Mouse (Mus musculus) liver (tissue): ENCODE results near the gene Mymx.

Experiments
- DNase-seq: peaks from one replicate; pipeline ENCODE4 v3.0.0-alpha.2; 2020; ENCODE audit warnings: mixed read lengths

Mymx gene

DNA sequence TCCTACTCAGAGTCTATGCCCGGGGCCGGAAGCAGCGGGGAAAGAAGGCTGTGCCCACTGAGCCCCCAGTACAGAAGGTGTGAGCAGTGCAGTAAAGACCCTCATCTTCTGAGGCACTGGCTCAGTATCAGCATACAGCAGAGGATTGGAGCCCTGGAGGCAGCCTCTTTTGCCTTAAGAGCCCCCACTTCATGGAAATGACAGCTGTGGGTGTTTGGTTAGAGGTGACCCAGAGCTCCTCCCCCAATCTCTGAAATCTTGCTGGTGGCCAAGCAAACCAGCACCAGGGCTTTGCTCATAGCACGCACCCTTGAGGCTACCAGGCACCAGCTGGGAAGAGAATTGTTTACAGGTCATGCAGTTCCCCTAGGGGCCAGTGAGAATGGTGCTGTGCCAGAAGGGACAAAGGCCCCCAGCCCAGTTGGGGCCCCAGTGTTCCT lies 34.7 kb downstream of the Mymx start:
- DNase-seq = peak; percentile 42

DNA sequence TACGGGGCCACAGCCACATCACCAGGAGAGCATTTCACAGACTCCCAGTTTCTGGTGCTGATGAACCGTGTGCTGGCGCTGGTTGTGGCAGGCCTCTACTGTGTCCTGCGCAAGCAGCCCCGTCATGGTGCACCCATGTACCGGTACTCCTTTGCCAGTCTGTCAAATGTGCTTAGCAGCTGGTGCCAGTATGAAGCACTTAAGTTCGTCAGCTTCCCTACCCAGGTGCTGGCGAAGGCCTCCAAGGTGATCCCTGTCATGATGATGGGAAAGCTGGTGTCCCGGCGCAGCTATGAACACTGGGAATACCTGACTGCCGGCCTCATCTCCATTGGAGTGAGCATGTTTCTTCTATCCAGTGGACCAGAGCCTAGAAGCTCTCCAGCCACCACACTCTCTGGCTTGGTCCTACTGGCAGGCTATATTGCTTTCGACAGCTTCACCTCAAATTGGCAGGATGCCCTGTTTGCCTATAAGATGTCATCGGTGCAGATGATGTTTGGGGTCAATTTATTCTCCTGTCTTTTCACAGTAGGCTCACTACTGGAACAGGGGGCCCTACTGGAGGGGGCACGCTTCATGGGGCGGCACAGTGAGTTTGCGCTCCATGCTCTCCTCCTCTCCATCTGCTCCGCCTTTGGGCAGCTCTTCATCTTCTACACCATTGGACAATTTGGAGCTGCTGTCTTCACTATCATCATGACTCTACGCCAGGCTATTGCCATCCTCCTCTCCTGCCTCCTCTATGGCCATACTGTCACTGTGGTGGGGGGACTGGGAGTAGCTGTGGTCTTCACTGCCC lies 35.3 kb downstream of the Mymx start:
- no peak for DNase-seq

DNA sequence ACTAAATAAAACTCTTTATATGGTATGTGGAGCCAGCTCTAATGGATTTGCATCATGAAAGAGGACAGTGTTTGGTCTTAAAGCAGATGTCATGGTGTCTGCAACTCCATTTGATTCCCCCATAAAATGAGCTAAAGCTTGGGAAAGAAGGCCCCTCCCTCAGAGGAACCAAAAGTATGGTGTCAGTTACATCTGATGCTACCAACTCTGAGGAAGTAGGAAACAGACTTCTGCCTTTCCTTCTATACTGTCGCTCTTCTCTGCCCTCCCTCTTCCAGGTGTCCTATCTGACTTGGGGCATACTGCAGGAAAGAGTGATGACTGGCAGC lies 35.9 kb downstream of the Mymx start:
- DNase-seq = no peak

DNA sequence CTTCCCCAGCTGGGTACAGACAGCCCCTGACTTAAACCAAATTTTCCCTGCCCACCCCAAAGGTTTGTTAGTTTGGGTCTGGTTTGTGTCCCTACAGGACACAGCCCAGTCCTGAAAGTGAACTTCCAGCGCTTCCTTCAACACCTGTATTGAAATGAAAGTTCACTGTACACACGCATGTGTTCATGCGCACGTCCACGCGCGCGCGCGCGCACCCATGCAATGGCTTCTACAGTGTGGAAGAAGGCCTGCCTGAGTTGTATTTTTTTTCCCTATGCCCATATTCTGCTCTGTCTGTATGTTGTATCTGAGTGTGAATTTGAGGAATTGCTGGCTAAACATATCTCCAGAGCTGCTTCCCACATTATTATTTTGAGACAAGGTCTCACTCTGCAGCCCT lies 36.8 kb downstream of the Mymx start:
- DNase-seq = no peak

DNA sequence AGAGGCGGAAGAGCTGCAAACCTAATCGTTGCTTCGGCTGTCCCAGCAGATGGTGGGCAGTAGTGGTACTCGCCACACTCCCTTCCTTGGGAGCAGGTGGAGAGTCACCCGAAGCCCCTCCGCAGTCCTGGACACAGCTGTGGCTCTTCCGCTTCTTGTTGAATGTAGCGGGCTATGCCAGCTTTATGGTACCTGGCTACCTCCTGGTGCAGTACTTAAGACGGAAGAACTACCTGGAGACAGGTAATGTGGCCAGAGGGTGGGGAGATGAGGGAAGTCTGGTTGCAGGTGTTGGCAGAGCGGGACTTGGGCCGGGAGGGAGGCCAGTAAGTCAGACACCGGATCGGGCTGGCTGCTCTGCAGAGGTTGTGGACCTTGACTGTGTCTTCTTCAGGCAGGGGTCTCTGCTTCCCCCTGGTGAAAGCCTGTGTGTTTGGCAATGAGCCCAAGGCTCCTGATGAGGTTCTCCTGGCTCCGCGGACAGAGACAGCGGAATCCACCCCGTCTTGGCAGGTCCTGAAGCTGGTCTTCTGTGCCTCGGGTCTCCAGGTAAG lies 37.3 kb downstream of the Mymx start:
- no peak for DNase-seq

DNA sequence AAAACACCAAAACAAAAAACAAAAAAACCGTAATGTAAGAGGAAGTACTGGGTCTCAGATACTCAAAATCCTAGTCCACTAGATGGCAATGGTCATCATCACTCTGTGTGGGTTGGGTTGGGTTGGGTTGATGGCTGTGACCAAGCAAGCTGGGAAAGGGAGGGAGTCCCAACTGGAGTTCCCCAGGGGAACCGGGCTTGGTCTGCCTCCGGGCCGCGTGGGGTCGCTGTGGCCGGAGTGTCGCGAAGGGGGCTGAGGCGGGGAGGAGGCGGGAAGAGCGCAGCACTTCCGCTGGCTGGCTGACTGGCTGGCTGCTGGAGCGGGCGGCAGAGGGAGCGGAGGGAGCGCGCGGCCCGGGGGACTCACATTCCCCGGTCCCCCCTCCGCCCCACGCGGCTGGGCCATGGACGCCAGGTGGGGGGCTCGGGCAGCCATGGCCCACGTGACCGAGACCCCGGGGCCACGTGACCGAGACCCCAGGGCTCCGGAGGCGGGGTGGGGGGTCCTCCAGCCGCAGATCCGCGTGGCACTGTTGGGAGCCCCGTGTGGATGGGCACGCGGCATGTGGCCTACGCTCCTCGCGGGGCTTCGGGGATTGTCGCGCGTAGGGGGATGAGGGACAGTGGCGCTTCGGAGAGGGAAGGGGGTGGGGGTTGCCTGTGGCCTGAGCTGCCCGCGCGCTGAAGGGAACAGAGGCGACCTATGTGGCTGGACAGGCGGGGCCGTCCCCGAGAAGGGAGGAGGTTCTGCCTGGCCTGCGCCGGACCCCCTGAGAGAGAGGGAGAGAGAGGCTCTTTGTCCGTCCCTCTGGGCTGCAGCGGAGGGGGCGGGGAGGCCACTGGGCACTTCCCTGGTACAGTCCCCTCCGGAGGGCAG lies 38.0 kb downstream of the Mymx start, which contains the start of gene Slc35b2:
TSS of gene Slc35b2 (plus strand) at position 220 of the 876 bp plus-strand sequence.
- peak; percentile 88 for DNase-seq

DNA sequence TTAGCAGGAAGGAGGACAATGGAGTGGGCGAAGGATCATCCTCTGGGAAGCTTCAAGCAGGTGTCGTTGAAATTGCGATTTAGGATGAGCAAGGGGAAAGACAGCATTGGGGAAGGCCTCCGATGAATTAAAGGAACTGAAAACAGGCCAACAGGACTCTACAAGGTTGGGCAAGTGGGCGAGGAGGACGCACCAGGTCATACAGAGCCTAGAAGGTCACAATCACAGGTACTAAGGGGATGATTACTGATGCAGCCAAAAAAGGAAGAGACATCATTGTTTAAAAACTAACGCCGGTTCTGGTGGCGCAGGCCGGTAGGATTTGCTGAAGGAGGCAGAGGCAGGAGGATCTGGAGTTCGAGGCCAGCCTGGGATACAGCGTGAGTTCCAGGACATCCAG lies 38.7 kb downstream of the Mymx start:
- no peak for DNase-seq

DNA sequence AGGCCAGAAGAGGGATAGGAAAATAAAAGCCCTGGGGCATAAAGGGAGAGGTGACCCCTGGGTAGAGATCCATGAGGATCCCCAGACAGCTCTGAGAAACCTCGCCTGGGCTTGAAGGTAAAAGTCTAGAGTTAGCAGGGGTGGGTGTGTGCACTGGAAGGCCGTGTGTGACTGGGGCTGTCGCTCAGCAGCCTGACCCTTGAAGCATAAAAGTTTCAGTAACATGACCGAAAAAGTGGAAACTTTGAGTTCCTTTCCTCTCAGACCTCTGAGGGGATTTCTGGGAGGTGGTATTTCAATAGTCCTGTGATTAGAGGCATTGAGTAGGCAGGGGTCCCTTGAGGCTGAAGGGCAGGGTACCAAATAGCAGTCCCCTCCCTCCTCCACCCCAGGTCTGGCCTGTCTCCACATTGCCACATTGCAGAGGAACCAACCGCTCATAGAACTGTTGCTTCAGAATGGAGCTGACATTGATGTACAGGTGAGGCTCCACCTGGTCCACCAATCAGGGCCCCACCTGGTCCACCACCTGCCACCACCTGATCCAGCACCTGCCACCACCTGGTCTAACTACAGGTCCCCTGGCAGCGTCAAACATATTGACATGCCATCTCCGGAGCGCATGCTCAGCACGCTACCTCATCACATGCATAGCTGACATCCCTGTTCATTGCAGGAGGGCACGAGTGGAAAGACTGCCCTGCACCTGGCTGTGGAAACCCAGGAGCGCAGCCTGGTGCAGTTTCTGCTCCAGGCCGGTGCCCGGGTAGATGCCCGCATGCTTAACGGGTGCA lies 42.0 kb downstream of the Mymx start:
- no peak for DNase-seq

DNA sequence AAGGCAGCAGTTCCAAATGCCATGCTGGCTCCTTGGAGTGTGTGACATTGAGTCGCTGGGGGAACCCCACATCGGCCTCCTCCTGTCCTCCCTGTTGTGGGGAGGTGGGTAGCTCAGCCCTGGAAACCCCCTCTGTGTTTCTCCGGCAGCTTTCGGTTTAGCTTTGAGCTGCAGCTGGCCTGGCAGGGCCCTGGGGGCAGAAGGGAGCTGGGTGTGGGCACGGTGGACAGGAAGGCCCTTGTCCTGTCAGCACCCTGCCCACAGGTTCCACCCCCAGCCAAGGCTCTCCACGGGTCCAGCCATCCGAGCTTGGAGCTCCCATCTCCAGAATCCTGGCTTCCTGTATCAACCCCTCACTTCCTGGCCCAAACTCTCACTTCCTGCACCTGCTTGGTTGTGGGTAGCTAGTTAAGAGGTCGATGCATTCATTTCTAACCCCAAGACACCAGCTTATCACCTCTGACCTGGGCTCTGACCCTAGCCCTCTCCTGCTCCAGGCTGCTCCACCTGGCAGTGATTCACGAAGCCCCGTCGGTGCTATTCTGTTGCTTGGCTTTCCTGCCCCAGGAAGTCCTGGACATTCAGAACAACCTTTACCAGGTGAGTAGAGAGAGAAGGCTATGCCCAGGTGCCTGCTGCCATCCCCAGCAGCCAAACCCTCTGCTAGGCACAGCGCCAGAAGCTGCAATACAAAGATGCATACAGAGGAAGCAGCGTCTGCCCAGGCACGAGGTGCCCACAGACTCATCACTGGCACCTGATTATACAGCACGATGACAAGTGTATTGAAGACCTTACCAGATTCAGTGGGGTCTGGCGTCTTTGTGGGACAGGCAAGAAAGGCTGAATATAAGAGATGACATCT lies 43.7 kb downstream of the Mymx start:
- no peak for DNase-seq

DNA sequence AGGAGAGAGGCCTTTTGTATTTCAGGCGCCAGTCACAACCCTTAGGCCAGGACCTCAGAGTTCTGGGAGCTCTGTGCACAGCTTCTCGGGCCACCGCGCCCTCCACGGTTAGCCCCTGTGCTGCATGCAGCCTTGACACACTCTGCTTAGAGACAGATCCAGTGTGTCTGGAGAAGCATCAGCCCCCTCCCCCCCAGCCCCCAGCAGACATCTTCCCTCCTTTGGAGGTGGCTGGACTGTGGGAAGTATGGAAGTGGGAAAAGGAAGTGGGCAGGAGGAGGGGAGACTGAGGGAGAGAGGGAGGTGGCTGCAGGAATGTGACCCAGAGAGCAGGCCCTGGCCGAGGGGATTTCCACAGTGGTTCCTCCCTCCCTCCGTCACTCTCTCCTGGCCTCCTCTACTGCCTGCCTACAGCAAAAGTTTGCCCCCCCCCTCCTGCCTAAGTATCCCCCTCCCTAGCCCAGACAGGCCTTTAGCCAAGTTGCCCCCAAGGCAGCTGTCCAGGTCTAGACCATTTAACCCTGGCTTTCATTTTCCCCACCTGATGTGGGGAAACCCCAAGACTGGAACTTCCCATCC lies 44.6 kb downstream of the Mymx start:
- no peak for DNase-seq

DNA sequence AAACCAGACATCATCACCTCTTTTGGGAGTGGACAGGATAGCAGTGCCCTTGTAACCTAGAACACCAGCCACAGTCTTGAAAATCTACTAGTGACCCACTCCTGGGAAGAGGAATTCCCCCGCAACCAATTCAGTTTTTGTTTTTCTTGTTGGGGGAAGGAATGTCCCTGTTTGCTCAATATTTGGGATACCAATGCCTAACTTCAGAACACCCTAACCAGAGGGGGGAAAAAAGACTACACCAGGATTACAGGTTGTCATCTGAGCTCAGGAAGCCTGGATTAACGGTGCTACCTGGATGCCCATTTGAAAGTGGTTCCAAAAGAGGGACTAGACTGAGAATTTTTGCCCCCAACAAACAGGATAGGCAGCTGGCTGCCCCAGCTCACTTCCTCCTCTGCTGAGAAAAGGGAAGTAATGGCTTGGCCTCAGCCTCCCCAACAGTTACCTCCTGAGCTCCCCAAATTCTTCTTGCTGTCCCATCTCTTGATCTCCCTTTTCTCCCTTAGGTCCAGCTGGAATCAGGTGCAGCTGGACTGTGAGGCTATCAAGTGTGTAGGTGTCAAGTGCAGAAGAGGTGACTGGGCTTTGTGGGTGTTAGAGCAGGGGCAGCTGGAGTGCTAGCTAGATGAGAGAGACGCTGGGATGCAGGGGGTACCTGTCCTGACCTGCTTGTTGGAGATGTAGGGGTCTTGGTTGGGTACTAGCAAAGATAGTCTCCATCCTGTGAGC lies 45.2 kb downstream of the Mymx start:
- DNase-seq = no peak

DNA sequence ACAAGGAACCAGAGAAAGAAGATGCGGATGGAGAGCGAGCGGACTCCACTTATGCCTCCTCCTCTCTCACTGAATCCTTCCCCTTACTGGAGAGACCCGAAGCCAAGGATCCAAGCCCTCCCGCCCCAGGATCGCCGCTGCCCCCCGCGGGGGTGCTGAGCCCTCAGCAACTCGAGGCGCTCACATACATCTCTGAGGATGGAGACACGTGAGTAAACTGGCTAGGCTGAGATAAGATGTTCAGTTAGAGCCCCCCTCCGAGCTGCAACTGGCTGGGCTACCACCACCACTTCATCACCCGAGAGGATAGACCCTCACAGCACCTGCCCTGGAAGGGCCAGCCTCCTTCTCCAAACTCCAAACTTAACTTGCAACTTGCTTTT lies 45.8 kb downstream of the Mymx start:
- no peak for DNase-seq

DNA sequence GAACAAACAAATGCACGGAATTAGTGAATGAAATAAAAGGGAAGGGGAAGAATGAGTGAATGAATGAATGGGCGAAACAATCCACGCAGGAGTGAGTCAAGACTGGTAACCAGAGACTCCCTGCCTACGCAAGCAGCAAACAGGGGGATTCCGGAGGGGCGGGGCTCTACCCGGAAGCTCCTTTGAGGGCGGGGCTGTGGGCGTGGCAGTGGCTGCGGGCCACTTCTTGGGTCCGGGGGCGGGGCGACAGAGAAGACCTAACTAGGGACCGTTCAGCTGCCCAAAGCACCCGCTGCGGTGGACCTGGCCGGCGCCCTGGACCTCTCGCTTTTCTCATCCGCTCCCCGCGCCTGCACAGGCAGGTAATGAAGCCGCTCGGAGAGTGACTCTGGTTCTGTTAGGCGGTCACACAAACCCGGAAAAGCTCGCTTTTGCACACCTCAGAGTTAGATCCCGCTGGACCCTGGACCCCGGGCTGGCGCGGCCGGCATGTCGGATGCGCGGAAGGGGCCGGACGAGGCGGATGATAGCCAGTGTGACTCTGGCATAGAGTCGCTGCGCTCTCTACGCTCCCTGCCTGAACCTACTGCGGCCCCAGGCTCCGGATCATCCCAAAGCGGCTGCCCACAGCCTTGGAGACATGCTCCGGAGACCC lies 46.3 kb downstream of the Mymx start, which contains the start of gene Nfkbie:
TSS of gene Nfkbie (plus strand) at position 252 of the 655 bp plus-strand sequence.
- DNase-seq = peak; percentile 96

DNA sequence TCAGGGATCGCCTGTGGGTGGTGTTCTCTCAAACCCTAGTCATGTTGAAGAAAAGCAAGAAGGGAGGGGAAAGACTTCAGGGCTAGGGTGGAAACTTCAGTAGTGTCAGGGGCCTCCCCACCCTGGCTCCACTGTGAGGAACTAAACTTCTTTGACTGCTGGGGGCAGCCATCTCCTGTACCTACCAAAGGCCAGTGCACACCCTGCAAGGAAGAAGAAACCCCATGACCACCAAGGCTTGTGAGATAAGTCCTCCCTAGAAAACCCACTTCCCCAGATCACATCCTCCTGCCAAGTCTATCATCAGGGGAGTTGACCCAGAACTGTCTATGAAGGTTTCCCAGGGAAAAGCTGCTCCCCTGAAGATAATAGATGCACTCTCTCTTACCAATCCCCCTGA lies 47.5 kb downstream of the Mymx start:
- DNase-seq = no peak

DNA sequence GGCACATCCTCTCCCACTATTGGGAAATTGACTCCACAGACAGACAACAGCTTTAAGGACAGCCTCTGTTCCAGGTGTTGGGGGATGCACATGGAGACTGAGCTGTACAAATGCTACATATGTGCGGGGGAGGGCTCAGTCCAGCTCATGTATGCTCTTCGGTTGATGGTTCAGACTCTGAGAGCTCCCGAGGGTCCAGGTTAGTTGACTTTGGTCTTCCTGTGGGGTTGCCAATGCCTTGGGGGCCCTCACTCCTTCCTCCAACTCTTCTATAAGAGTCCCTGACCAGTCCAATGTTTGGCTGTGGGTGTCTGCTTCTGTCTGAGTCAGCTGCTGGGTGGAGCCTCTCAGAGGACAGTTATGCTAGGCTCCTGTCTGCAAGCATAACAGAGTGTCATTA lies 48.8 kb downstream of the Mymx start:
- no peak for DNase-seq

DNA sequence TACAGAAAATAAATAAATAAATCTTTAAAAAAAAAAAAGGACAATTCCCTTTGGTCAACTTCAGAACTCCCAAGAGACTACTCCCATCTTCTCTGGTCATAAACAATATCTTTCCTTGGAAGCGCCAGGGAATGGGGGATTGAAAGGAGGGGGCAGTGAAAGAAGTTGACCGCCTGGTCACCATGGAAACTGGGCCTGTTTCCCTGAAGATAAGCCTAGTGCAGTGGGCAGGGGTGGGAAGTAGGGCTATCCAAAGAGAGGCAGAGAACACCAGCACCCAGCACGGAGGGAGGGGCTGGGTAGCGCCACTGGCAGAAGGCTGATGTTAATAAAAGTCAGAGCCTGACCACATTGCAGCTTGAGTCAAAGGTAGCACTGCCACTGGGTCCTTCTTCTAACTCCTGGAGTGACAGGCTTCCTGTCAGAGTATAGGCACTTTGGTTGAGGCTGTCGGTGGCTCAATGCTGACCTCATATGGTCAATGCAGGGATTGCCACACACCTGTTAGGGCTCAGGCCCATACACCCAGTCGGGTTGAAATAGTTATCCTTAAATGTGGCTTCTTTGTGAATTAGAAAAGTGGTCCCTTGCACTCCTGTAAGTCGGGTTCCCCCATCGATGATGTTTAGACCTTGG lies 50.0 kb downstream of the Mymx start:
- peak; percentile 73 for DNase-seq

DNA sequence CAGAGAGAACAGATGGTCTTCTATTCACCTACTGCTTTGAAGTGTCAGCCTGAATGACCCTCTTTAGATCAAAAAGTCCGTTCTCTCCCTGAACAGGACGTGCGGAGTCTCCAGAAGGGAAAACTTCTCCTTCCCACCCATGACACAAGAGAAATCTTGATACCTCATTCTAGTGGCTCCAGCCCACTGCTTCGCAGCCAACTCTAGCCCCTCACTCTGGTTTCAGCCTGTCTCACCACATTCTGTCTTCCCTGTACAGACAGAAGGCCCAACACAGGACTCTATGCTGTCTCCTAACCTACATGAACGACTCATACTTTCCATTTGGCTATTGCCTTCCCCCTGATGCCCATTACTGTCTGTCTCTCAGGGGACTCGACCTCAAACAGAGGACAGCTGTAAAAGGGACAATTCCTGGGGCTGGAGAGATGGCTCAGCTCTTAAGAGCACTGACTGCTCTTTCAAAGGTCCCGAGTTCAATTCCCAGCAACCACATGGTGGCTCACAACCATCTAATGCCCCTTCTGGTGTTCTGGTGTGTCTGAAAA lies 50.6 kb downstream of the Mymx start:
- no peak for DNase-seq
